19 mouse cellular contexts compared by ENCODE assay signal in genomic region chr5:4623625-4624024, GRCm38 (mm10).
DNase-seq lines count a peak whose midpoint lies in the region; ATAC-seq and TF ChIP-seq lines count a peak whose summit lies in the region.
"Had no signal": no experiment of that assay in that cellular context is flagged by ENCODE, and none has a peak within 500 bp of the region (broad histone marks: within the 10 kb centered on the region; RNA-seq: fewer than 3 reads in every experiment).

No protein-coding gene starts in this region.

- no peaks in the 10 kb centered on the region for H3K27me3 ChIP-seq in hindbrain, postnatal 0 days (ENCODE audit: insufficient read depth, low read length)
- no peaks in the 10 kb centered on the region for H3K27me3 ChIP-seq in hindbrain, embryonic 12.5 days
- no peaks in the 10 kb centered on the region for H3K27me3 ChIP-seq in forebrain, embryonic 14.5 days (replicated peaks; ENCODE audit: control insufficient read depth, insufficient read depth, low read length)
- no peaks in the 10 kb centered on the region for H3K27me3 ChIP-seq in limb, embryonic 12.5 days
- H3K27me3 ChIP-seq: heart, embryonic 15.5 days; liver, embryonic 15.5 days; midbrain, embryonic 13.5 days; neural tube, embryonic 15.5 days had no signal

- no peaks in the 10 kb centered on the region for H3K9me3 ChIP-seq in hindbrain, postnatal 0 days (ENCODE audit: low read length)
- no peaks in the 10 kb centered on the region for H3K9me3 ChIP-seq in hindbrain, embryonic 12.5 days (replicated peaks)
- H3K9me3 ChIP-seq in forebrain, embryonic 14.5 days (replicated peaks; ENCODE audit: control insufficient read depth, low read length): no peaks in the 10 kb centered on the region
- no peaks in the 10 kb centered on the region for H3K9me3 ChIP-seq in limb, embryonic 12.5 days
- H3K9me3 ChIP-seq: heart, embryonic 15.5 days; liver, embryonic 15.5 days; midbrain, embryonic 13.5 days; neural tube, embryonic 15.5 days had no signal

- no peak overlapping the region for H3K4me2 ChIP-seq in hindbrain, postnatal 0 days (ENCODE audit: low read depth, low read length)
- H3K4me2 ChIP-seq in hindbrain, embryonic 12.5 days (replicated peaks): no peak overlapping the region
- no peak overlapping the region for H3K4me2 ChIP-seq in forebrain, embryonic 14.5 days (ENCODE audit: low read length)
- 0 out of 2 replicates have a peak overlapping the region, but pooled peaks have one; percentile 6 for H3K4me2 ChIP-seq in limb, embryonic 12.5 days
- H3K4me2 ChIP-seq: heart, embryonic 15.5 days; liver, embryonic 15.5 days; midbrain, embryonic 13.5 days; neural tube, embryonic 15.5 days had no signal

- no peaks in the 10 kb centered on the region for H3K36me3 ChIP-seq in hindbrain, postnatal 0 days (ENCODE audit: insufficient read depth, low read length)
- no peaks in the 10 kb centered on the region for H3K36me3 ChIP-seq in hindbrain, embryonic 12.5 days
- no peaks in the 10 kb centered on the region for H3K36me3 ChIP-seq in forebrain, embryonic 14.5 days (ENCODE audit: control insufficient read depth, insufficient read depth, low read length)
- H3K36me3 ChIP-seq in limb, embryonic 12.5 days: no peaks in the 10 kb centered on the region
- H3K36me3 ChIP-seq: heart, embryonic 15.5 days; liver, embryonic 15.5 days; midbrain, embryonic 13.5 days; neural tube, embryonic 15.5 days had no signal

- ATAC-seq in hindbrain, postnatal 0 days: no peak
- ATAC-seq in hindbrain, embryonic 12.5 days (ENCODE audit: low FRiP score): no peak
- ATAC-seq in forebrain, embryonic 14.5 days: peak; percentile 78
- ATAC-seq in limb, embryonic 12.5 days (ENCODE audit: insufficient number of reproducible peaks, insufficient read depth, low FRiP score, low TSS enrichment, low read depth): peak; percentile 71
- ATAC-seq: hindbrain, embryonic 16.5 days; lung, postnatal 0 days; midbrain, embryonic 13.5 days had no signal

- H3K27ac ChIP-seq in hindbrain, postnatal 0 days: no peak overlapping the region
- no peak overlapping the region for H3K27ac ChIP-seq in hindbrain, embryonic 12.5 days
- no peak overlapping the region for H3K27ac ChIP-seq in forebrain, embryonic 14.5 days (ENCODE audit: low read depth, low read length)
- H3K27ac ChIP-seq in limb, embryonic 12.5 days: peak overlapping the region; percentile 43; the same call in 1 of the 2 replicates
- H3K27ac ChIP-seq: heart, embryonic 15.5 days; liver, embryonic 15.5 days; midbrain, embryonic 13.5 days; neural tube, embryonic 15.5 days had no signal

- no peaks in the 10 kb centered on the region for H3K4me1 ChIP-seq in hindbrain, postnatal 0 days (ENCODE audit: insufficient read depth, low read length)
- H3K4me1 ChIP-seq in hindbrain, embryonic 12.5 days: no peaks in the 10 kb centered on the region
- H3K4me1 ChIP-seq in forebrain, embryonic 14.5 days (ENCODE audit: control insufficient read depth, insufficient read depth, low read length): peaks cover 17% of the 10 kb centered on the region
- peaks cover 21% of the 10 kb centered on the region for H3K4me1 ChIP-seq in limb, embryonic 12.5 days (replicated peaks)
- H3K4me1 ChIP-seq: heart, embryonic 15.5 days; liver, embryonic 15.5 days; midbrain, embryonic 13.5 days; neural tube, embryonic 15.5 days had no signal

- no peak overlapping the region for H3K9ac ChIP-seq in hindbrain, postnatal 0 days (replicated peaks; ENCODE audit: low read length)
- H3K9ac ChIP-seq in hindbrain, embryonic 12.5 days: no peak overlapping the region
- H3K9ac ChIP-seq in forebrain, embryonic 14.5 days (ENCODE audit: low read length): no peak overlapping the region
- no peak overlapping the region for H3K9ac ChIP-seq in limb, embryonic 12.5 days (replicated peaks)
- H3K9ac ChIP-seq: heart, embryonic 15.5 days; liver, embryonic 15.5 days; midbrain, embryonic 13.5 days; neural tube, embryonic 15.5 days had no signal

- no peak for TF ChIP-seq POLR2A in brain, embryonic 14.5 days (IDR thresholded peaks at IDR 0.05; ENCODE audit: borderline replicate concordance, extremely low read depth, insufficient read depth, insufficient read length, poor library complexity, severe bottlenecking)

- WGBS in hindbrain, postnatal 0 days: 58% methylated on average over 4 of the region's 4 CpGs
- WGBS in hindbrain, embryonic 12.5 days: 83% methylated on average over 4 of the region's 4 CpGs
- 9% methylated on average over 4 of the region's 4 CpGs for WGBS in forebrain, embryonic 14.5 days
- 8% methylated on average over 4 of the region's 4 CpGs for WGBS in limb, embryonic 12.5 days

- TF ChIP-seq CTCF in hindbrain, postnatal 0 days (IDR thresholded peaks at IDR 0.05; ENCODE audit: low read depth): no peak
- no peak for TF ChIP-seq CTCF in brain, embryonic 14.5 days (IDR thresholded peaks at IDR 0.05; ENCODE audit: borderline replicate concordance, extremely low read depth, insufficient read depth, insufficient read length)

- H3K4me3 ChIP-seq in hindbrain, postnatal 0 days (ENCODE audit: low read length): no peak overlapping the region
- H3K4me3 ChIP-seq in hindbrain, embryonic 12.5 days: no peak overlapping the region
- H3K4me3 ChIP-seq in forebrain, embryonic 14.5 days (ENCODE audit: low read depth, low read length): no peak overlapping the region
- no peak overlapping the region for H3K4me3 ChIP-seq in limb, embryonic 12.5 days (replicated peaks)
- H3K4me3 ChIP-seq: heart, embryonic 15.5 days; liver, embryonic 15.5 days; midbrain, embryonic 13.5 days; neural tube, embryonic 15.5 days had no signal

- peak; percentile 33 for DNase-seq in hindbrain, postnatal 0 days (ENCODE audit: low spot score)
- peak; percentile 90 for DNase-seq in brain, embryonic 14.5 days (ENCODE audit: low read depth)
- peak; percentile 88 for DNase-seq in forebrain, embryonic 14.5 days (ENCODE audit: low spot score)
- DNase-seq in c-Kit-positive CD71-positive TER-119-positive erythroid progenitor cells, embryonic 14.5 days (ENCODE audit: low spot score): no peak
- DNase-seq in spleen, postnatal 14 days (ENCODE audit: low spot score in 2 of 2): no peak
- DNase-seq: cerebellum, postnatal 14 days; gastrocnemius, postnatal 14 days; heart, postnatal 4 days; kidney, adult 11 months; kidney, postnatal 25 days; thymus, adult 2 months had no signal

Comparison
In these comparisons a context has a peak if more than half of its experiments do, and no peak if none do; other contexts are left out.
1. ATAC-seq: peak in forebrain, embryonic 14.5 days (single experiment) and limb, embryonic 12.5 days (single experiment); none in hindbrain, postnatal 0 days (single experiment) and hindbrain, embryonic 12.5 days (single experiment).
2. DNase-seq: peak in hindbrain, postnatal 0 days (single experiment), brain, embryonic 14.5 days (single experiment) and forebrain, embryonic 14.5 days (single experiment); none in c-Kit-positive CD71-positive TER-119-positive erythroid progenitor cells, embryonic 14.5 days (single experiment) and spleen, postnatal 14 days (0 of 2).